Mouse (Mus musculus) monocyte, adult 5-6 weeks (primary cell): Measurements from ENCODE around the gene Rpl10a. TPM values are rescaled to one million over a fixed set of nuclear protein-coding genes. Genes with fewer than 3 reads are reported as not detected.
"Not testable (repeated sequence)": the region's sequence is repeated elsewhere in the genome, so short reads cannot be mapped to it uniquely, and the experiment has no call there.

ENCODE experiments used
- ATAC-seq: fragments of 153-309, 156-312 bp; replicated peaks from 2 replicates; pipeline ENCODE4 v1.8.0; 2017; ENCODE audit warnings: mild to moderate bottlenecking; ENCODE audit not compliant: low TSS enrichment, insufficient number of reproducible peaks, severe bottlenecking, poor library complexity, low FRiP score
- total RNA-seq: library from RNA; stranded (forward); fragments of 200-1000, 200-491, 200-594 nt; gene quantifications from 3 replicates; pipeline ENCODE4 v1.2.3, GENCODE M21; 2017

Rpl10a gene
- total RNA-seq, 1 experiment from 2014 or later, result 363 TPM

DNA sequence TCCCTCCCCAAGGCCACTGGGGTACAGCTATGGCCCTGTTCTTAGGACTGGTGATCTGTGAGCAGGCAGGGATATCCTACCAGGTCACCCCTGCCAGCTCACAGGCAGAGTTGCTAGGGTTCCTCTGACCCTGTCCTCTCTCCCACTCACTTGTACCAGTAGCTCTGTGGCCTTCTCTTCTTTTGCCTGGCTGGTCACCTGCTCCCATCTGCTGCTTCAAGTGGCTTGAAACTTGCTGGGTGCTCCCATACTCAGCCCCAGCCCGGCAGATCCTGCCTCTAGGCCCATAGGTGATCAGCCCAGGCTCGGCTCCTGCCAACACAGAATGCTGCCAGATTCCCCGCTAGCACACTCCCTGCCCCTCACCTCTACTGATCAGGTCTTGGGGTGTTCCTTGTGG, 27.4 kb upstream of the Rpl10a start:
- no peak for ATAC-seq

DNA sequence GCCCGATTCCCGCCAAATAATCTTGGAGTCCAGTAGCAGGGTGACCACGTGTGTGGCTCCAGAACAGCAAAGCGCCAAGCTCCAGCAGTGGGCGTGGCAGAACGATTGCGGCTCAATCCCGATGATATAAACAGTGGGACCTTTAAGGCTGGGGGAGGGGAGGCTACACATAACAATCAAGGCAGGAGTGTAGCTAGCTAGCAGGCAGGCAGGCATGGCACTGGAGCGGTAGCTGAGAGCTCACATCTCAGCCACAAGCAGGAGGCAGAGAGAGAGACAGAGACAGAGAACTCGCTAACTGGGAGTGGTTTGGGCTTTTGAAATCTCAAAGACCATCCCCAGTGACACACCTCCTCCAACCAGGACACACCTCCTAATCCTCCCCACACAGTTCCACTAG, 23.1 kb upstream of the Rpl10a start:
- ATAC-seq, result no peak

DNA sequence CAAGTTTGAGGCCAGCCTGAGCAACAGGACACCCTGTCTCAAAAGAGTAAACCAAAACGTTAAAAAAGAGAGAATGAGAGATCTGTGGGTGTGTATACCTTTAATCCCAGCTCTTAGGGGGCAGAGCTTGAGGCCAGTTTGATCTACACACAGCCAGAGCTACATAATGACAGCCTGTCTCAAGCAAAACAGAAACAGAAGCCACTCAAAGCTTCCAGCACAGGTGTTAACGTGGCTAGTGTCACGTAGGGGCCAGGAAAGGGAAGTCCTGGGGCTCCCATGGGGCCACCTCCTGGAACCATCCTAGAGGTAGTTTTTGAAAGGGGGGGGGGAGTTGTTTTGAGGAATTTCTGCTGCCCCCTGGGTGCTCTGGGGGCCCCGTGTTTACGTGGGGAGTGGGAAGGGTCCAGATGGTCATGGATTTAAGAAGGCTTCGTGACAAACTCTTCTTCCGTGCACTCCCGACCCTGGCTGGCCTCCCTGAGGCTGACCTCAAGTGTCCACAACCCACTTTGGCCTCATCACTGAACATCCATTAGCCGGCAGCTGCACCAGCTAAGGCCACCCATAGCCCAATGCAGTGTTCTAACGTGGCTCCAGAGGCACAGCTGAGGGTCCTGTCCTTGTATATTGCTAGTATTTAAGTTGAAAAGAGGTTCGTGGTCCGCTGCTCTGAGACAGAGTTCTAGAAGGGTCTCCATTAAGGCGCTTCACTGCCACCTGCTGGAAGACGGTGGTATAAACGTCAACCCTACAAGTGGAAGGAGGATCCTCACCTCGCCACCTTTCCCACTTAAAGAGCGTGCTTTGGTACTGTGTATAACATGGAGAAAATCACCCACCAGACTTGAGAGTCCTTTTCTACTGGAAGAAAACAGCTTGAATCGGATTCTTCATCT, 19.7 kb upstream of the Rpl10a start:
- ATAC-seq, result peak; percentile 59

DNA sequence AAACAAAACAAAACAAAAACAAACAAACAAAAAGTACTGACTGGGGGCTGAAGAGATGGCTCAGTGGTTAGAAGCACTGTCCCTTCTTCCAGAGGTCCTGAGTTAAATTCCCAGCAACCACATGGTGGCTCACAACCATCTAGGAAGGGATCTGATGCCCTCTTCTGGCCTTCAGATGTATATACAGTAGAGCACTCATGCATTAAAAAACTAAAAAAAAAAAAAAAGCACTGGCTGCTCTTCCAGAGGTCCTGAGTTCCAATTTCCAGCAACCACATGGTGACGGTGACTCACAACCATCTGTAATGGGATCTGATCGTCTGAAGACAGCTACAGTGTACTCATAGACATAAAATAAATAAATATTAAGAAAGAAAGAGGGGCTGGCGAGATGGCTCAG, 17.4 kb upstream of the Rpl10a start:
- no peak for ATAC-seq

DNA sequence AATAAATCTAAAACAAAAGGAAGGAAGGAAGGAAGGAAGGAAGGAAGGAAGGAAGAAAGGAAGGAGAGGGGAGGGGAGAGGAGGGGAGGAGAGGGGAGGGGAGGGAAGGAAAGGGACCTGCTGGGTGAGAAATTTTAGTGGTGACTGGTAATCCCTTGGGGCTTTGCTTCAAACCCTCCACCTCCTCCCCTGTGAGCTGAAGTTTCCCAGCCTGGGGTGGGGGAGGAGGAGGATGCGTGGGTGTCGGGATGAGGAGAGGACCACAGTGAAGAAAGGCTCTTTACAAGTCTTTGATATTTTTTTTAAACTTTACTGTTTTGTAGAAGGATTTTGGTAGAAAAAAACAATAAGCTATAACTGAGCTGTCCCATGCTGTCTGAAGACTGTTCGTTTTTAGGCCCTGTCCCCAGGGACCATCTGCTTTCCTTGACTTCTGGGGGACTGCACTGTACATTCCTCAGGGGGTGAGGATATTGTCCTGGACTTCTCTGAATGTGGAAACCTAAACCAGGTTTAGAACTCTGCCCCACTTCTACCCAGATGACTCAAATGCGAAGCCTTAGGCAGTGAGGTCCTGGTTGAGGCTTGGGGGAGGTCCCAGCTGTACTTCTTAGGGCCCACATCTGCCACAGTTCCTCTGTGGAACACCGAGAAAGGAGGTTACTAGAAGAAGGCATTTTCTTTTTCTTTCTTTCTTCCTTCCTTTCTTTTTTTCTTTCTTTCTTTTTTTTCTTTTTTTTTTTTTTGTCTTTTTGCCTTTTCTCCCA, 16.7 kb upstream of the Rpl10a start:
- no peak for ATAC-seq

DNA sequence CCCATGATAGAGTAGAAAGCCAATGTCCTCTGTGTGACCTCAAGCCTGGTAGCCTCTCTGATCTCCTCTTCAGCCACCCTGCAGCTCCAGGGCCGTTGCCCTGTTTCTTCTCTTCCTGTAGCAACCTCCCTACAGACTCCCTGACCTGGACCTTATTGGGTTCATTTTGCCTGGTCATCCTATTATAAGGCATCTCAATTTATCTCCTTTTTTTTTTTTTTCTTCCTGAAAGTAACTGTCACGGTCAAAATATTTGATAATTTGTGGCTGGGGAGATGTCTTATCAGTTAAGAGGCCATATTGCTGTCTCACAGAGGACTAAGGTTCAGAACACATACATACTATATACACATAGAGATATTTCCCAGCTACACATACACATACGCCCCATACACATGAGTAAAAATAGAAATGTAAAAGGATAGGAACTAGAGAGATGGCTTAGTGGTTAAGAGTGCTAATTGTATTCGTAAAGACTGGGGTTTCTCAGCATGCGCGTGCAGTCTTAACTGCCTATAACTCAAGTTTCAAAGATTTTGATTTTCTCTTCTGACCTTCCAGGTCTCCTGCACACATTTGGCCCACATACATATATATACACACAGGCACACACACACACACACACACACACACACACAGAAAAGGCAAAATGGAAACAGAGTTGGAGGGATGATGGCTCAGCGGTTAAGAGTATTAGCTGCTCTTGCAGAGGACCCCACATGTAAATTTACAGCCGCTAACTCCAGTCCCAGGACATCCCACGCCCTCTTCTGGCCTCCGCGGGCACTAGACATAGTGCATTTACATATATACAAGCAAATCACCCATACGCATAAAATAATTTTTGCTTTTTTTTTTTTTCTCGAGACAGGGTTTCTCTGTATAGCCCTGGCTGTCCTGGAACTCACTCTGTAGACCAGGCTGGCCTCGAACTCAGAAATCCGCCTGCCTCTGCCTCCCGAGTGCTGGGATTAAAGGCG, 15.7 kb upstream of the Rpl10a start:
- no peak for ATAC-seq

DNA sequence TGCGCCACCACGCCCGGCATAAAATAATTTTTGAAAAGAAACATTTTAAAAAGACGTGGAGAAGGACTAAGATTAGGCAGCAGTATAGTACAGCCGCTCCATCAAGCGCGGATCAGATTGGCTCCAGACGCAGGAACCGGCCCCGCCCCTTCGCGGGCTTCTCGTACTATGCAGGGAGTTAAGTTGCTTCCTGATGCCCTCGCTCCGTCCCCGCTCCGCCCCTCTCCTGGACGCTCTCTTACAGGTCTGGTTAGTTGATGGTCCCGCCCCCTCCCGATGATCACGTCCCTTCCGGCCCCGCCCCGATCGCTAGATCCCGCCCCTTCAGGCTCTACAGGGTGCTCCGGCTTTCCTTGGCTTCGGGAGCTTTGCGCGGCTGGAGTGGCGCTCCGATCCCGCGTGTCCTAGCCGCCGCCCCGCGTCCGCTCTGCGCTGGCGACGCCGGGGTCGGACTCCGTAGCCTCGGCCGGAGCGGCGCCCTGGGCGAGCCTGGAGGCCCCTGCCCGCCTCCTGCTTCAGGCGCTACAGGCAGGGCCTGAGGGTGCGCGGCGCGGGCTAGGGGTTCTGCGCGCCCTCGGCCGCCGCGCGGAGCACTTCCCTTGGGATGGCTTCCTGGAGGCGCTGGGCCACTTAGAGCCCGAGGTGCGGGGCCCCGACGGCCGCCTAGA, 14.9 kb upstream of the Rpl10a start, which contains the start of gene Fance:
Gene Fance (plus strand): TSS at position 308 of the 668 bp plus-strand sequence.
- ATAC-seq, result peak; percentile 97

DNA sequence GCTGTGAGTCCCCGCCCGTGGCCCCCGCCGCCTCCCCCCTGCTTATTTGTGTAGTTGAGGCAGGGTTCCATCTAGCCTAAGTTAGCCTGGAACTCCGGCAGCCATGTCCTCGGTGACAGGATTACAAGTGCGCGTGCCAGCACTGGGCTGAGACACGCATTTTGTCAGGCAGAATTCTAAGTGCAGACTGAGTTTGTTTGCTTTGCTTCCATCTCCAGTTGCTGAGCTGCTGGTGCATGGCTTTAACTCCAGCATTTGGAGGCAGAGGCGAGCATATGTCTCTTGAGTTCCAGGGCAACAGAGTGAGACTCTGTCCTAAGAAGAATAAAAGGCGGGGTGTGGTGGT, 14.4 kb upstream of the Rpl10a start:
- ATAC-seq, result no peak

DNA sequence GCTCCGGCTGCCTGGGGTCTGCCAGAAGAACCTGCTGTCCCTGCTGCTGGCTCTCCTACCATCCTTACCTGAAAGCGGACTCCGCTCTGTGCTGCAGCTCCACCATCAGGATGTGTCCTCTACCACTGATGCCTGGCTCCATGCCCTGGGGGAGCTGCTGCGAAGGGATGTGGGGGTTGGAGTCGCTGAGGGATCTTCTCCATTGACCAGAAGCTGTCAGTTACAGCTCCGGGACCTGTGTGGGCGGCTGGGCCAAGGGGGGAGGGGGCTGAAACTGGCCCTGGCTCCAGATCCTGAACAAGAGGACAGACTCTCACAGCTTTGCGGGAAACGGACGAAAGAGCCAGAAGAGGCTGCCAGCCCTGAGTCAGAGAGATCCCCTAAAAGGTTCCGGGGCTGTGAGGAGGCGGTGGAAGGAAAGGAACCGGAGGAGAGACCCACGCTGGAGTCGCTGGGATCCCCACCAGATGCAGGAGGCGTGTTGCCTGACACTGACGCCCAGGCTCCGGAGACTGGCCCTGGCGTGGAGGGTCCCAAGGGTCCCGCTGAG, 12.6 kb upstream of the Rpl10a start:
- ATAC-seq, result no peak

DNA sequence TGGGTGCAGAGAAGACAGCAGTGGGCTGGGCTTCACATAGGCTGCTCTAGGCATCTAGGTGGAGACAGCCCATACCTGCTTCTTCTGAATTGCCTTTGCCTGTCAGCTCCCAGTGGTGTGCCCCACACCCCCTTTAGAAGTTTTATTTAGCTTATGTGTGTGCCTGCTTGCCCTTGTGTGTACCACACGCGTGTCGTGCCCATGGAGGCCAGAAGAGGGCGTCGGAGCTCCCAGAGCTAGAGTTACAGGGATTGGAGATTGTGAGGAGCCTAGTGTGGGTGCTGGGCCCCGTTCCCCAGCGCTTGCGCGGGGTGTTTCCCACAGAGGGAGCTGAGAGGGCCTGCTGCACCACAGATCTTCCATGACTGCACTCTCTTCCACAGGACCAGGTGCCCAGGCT, 11.8 kb upstream of the Rpl10a start:
- ATAC-seq, result no peak

DNA sequence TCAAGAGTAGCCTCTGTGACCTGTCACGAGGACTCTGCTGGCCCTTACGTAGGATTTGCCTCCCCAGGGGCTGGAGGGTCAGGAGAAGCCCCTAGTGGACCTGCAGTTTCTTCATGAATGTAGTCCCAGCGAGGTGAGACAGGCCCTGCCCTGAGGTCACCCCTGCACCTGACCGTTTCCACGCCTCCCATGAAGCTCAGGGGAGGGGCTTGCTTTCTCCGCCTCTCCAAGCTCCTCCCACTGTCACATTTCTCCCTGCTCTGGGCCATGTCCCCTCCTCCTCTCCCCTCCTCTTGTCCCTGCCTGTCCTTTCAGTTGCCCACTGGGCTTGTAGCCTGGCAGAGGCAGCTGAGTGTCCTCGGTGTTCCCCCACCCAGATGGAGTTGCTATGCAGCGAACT, 11.2 kb upstream of the Rpl10a start:
- no peak for ATAC-seq

DNA sequence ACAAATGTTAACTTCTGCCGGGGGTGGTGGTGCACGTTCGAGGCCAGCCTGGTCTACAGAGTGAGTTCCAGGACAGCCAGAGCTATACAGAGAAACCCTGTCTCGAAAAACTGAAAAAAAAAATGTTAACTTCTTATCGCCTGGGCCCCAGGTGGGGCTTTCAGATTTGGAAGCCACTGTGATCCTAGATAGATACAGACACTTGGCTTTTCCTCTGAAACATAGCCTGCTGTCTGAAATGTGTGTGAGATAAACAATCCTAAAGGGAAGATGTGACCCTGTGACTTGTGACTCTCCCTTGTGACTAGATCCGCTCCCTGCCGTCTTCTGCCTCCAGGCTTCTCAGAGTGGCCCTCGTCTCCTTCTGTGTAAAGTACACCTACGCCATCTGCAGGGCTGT, 10.5 kb upstream of the Rpl10a start:
- ATAC-seq, result no peak

DNA sequence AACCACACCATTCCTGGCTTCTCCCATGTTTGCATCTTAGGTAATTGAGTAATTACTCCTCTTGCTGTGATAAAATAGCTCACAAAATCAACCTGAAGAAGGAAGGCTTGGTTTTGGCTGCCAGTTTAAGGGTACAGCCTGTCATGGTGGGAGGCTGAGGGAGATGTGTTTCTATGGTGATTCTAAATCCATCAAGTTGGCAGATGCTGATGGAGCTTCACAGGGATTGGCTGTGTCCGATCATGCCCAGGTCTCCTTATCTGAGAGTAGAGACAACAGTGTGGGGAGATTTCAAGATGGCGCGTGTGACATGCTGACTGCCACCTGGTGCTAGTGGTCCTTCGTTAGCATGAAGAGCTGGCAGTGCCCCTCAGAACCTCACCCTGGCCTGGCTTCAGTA, 6.6 kb upstream of the Rpl10a start:
- no peak for ATAC-seq

DNA sequence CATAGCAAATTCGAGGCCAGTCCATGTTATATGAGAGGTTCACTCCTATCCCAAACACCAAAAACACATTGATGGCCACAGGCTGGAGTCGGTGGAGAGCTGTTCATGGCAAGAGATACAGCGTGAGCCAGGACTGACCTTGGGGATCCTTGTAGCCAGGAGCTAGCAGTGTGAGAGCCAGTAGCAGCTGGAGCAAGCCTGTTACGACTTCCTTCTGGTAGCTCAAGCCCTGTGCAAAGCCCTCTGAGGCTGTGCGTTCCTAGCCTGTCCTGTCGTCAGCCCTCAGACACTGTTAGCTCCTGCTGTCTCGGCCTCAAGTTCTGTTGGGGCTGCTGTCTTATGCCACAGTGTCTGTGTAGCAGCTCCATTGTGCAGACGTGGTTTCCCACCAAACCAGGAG, 4.5 kb upstream of the Rpl10a start:
- no peak for ATAC-seq

DNA sequence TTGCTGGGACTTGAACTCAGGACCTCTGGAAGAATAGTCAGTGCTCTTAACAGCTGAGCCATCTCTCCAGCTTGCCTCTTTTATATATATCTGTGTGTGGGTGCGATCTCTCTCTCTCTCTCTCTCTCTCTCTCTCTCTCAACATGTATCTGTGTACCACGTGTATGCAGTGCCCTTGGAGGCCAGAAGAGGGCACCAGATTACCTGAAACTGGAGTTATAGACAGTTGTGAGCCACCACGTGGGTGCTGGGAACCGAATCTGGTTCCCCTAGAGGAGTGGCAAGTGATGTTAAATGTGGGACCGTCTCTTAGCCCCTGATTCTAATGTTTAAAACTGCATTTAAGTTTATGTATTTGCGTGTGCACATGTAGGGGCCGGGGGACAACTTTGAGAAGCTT, 3.9 kb upstream of the Rpl10a start:
- not testable (repeated sequence) for ATAC-seq

DNA sequence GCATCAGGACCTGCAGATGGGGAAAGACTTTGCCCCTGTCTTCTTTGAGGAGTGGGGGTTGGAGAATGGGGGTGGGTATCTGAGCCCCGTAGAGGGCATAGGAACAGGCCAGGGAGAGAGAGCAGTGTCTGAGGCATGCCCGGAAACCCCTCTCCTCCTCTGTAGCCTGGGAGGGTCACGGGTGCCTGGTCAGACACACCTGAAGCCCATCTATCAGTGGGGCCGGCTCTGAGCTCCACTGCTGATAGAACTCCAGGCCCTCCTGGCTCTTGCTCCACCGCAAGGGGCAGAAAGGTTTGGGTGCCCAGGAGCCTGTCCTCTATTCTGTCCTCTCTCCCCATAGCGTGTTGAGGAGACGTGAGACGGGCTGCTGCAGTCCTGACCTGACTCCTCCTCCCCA, 2.5 kb upstream of the Rpl10a start:
- ATAC-seq, result no peak

DNA sequence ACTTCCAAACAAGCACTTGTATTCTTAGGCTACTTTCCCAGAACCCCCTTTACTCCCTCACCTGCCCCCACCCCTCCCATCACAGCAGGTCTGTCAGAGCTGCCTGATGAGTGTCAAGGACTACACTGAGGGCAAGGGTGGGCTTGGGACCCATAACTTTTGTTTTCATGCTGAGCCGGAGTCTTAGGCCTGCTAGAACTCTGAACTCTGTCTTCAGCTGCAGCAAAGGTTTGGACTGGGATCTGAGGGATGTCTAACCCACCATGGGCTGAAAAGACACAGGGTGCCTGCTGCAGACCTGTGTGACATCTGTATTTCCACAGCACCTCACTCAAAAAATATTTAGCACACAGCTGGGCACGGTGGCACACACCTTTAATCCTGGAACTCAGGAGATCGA, 1.3 kb upstream of the Rpl10a start:
- no peak for ATAC-seq

DNA sequence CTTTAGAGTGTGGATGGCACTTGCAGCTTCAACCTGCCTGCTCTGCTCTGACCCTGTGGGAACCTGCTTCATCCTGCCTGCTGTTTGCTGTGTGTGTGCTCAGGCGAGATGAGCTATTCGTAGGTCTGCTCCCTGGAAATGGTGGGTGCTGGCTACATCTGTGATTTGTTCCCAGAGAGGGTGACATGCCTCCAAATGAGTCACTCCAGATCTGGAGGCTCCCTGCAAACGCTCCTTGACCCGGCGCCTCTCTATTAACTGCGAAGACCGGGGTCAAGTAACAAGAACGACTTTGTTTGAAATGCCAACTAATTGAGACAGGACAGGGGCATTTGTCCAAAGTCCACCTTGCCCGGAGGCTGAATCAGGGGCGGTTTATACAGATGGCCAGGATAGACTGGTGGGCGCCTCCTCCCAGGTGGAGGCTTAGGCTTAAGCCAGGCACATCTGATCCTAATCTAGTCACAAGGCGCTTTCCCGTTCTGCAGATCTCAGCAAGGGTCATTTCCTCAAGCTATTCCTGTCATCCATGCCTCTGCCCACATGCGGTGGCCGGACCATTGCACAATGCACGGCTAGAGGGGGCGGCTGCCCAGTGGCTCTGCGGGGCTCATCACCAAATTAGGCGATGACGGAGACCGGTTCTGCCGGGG, 472 bp upstream of the Rpl10a start:
- ATAC-seq, result peak; percentile 4; the same call in 1 of the 2 replicates
